Mouse (Mus musculus): ENCODE measurements around the gene Isy1. TPM values are rescaled to one million over a fixed set of nuclear protein-coding genes. Genes with fewer than 3 reads are reported as not detected.

Gene Isy1
- total and polyA plus RNA-seq, 3 experiments: 43.8 to 140 (median 77.4) TPM

DNA sequence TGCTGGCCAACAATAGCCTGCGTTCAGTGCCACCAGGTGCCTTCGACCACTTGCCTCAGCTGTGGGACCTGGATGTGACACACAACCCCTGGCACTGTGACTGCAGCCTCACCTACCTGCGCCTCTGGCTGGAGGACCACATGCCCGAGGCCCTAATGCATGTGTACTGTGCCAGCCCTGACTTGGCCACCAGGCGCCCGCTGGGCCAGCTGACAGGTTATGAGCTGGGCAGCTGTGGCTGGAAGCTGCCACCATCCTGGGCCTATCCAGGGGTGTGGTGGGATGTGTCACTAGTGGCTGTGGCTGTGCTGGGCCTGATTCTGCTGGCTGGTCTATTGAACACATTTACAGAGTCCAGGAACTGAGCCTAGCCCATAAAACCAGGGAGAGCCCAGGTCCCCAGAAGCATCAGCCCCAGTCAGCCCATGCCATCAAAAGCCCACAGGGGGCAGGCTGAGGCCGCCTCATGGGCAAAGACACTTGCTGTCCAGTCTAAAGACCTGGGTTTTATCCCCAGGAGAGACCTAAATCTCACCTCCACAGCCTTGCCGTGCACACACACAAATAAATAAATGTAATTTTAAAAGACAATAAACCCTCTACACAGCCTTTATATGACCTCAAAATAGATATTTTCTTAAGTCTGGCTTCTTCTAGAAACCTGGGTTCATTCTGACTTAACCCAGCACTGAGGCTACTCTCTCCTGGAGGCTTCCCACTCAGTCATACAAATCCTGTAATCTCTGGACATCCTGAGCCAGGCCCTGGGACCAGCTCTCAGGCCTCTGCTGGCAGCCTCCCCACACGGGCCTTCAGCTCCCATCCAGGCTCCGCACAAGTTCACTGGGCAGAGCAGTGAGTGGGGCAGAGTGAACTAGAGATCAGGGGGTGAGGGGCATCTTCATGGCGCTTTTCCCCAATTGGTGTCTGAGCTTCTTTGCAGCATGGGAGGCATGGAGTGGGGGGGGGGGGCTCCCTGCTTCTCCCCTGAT is 59.1 kb downstream of the Isy1 start:
- no peak overlapping the region for H3K4me2 ChIP-seq (ENCODE audit: insufficient read depth, low read depth, poor library complexity, severe bottlenecking)
- no peak overlapping the region for H3K27ac ChIP-seq (ENCODE audit: insufficient read depth, low read depth)
- no peaks in the 10 kb centered on the region for H3K36me3 ChIP-seq (replicated peaks in 1 of 2; ENCODE audit: control insufficient read depth in 1 of 2, insufficient read depth in 1 of 2, low read length in 1 of 2)
- peaks cover 5% of the 10 kb centered on the region for H3K9me3 ChIP-seq (replicated peaks; ENCODE audit: low read length)
- dilution Hi-C loops (cut with MboI; ENCODE audit: extremely low pct_ligation_motif_present, extremely low pct_unique_long_range_greater_than_20kb, low sequenced_read_pairs) (no loop called here), in situ Hi-C loops (cut with MboI; ENCODE audit: low pct_ligation_motif_present, low pct_unique_long_range_greater_than_20kb, low sequenced_read_pairs) (no loop called here)
- no peak overlapping the region for H3K4me3 ChIP-seq (replicated peaks in 1 of 3; ENCODE audit: low read depth in 2 of 3, low read length in 2 of 3, poor library complexity in 1 of 3)
- TF ChIP-seq EP300 (IDR thresholded peaks at IDR 0.05; ENCODE audit: low read length) (no peak), RAD21 (IDR thresholded peaks at IDR 0.05; ENCODE audit: low read depth, low read length) (peak; percentile 65), SMC3 (IDR thresholded peaks at IDR 0.05; ENCODE audit: low read depth, low read length) (peak; percentile 52), CTCF (conservative IDR thresholded peaks at IDR 0.05 in 1 of 2, IDR thresholded peaks at IDR 0.05 in 1 of 2; ENCODE audit: low read depth in 2 of 2, low read length in 2 of 2) (peak in 1 of 2 experiments; percentile 64; a peak in 2 of 4 replicates), ZNF384 (IDR thresholded peaks at IDR 0.05; ENCODE audit: low read depth, low read length) (no peak)
- no peak overlapping the region for H3K9ac ChIP-seq (ENCODE audit: insufficient read depth, low read depth)
- DNase-seq (ENCODE audit: extremely low read depth): no peak
- H3K4me1 ChIP-seq (ENCODE audit: control insufficient read depth in 1 of 2, insufficient read depth in 2 of 2): peaks cover 0 to 8% of the 10 kb centered on the region in 2 experiments; a peak in 2 of 4 replicates
- H3K27me3 ChIP-seq (replicated peaks): no peaks in the 10 kb centered on the region
- H3K79me2 ChIP-seq (replicated peaks; ENCODE audit: control insufficient read depth, extremely low read depth, insufficient read depth, poor library complexity, severe bottlenecking): no peaks in the 10 kb centered on the region

- H3K9ac ChIP-seq (ENCODE audit: insufficient read depth, low read depth): no peak overlapping the region
- in situ Hi-C loops (cut with MboI; ENCODE audit: low pct_ligation_motif_present, low pct_unique_long_range_greater_than_20kb, low sequenced_read_pairs) (no loop called here), dilution Hi-C loops (cut with MboI; ENCODE audit: extremely low pct_ligation_motif_present, extremely low pct_unique_long_range_greater_than_20kb, low sequenced_read_pairs) (no loop called here)
- no peak overlapping the region for H3K27ac ChIP-seq (ENCODE audit: insufficient read depth, low read depth)
- peaks cover 0 to 8% of the 10 kb centered on the region in 2 experiments; a peak in 2 of 4 replicates for H3K4me1 ChIP-seq (ENCODE audit: control insufficient read depth in 1 of 2, insufficient read depth in 2 of 2)
- no peak for DNase-seq (ENCODE audit: extremely low read depth)
- no peaks in the 10 kb centered on the region for H3K36me3 ChIP-seq (replicated peaks in 1 of 2; ENCODE audit: control insufficient read depth in 1 of 2, insufficient read depth in 1 of 2, low read length in 1 of 2)
- peaks cover 5% of the 10 kb centered on the region for H3K9me3 ChIP-seq (replicated peaks; ENCODE audit: low read length)
- no peak overlapping the region for H3K4me3 ChIP-seq (replicated peaks in 1 of 3; ENCODE audit: low read depth in 2 of 3, low read length in 2 of 3, poor library complexity in 1 of 3)
- H3K4me2 ChIP-seq (ENCODE audit: insufficient read depth, low read depth, poor library complexity, severe bottlenecking): no peak overlapping the region
- no peaks in the 10 kb centered on the region for H3K27me3 ChIP-seq (replicated peaks)
- no peaks in the 10 kb centered on the region for H3K79me2 ChIP-seq (replicated peaks; ENCODE audit: control insufficient read depth, extremely low read depth, insufficient read depth, poor library complexity, severe bottlenecking)
- TF ChIP-seq ZMIZ1 (IDR thresholded peaks at IDR 0.05; ENCODE audit: low read depth, low read length) (no peak), USF2 (conservative IDR thresholded peaks at IDR 0.05; ENCODE audit: low read depth, low read length) (no peak), BHLHE40 (IDR thresholded peaks at IDR 0.05; ENCODE audit: low read depth, low read length) (no peak), MXI1 (IDR thresholded peaks at IDR 0.05; ENCODE audit: low read depth, low read length) (no peak), CHD2 (IDR thresholded peaks at IDR 0.05; ENCODE audit: low read length) (no peak), RCOR1 (conservative IDR thresholded peaks at IDR 0.05; ENCODE audit: low read depth, low read length) (no peak), TCF12 (IDR thresholded peaks at IDR 0.05; ENCODE audit: low read depth, low read length) (no peak), KAT2A (IDR thresholded peaks at IDR 0.05; ENCODE audit: insufficient replicate concordance, low read length) (no peak), MEF2A (IDR thresholded peaks at IDR 0.05; ENCODE audit: borderline replicate concordance, low read depth, low read length) (no peak), GABPA (IDR thresholded peaks at IDR 0.05; ENCODE audit: insufficient replicate concordance, low read depth, low read length) (no peak)
These were observed 60.1 kb downstream of the Isy1 start for GRCm38 (mm10) chr6:87778294-87779173.

All from CH12.LX (cell line).